Mouse (Mus musculus): Measurements from ENCODE around the gene Ncoa7. TPM values are rescaled to one million over a fixed set of nuclear protein-coding genes. Genes with fewer than 3 reads are reported as not detected.
"Not testable (repeated sequence)": the region's sequence is repeated elsewhere in the genome, so short reads cannot be mapped to it uniquely, and the experiment has no call there.

Gene Ncoa7
- total RNA-seq, 2 experiments from 2014 or later: 102 to 106 TPM

GRCm38 (mm10) chr10:30683449-30683848 is 119.7 kb downstream of the Ncoa7 start:
- DNase-seq (ENCODE audit: extremely low spot score in 1 of 2, low spot score in 1 of 2): no peak

- no peak for DNase-seq (ENCODE audit: extremely low spot score in 1 of 2, low spot score in 1 of 2)
Measured at GRCm38 (mm10) chr10:30679756-30680155, 123.4 kb downstream of the Ncoa7 start.

GRCm38 (mm10) chr10:30678051-30678450 is 125.1 kb downstream of the Ncoa7 start:
- no peak for DNase-seq (ENCODE audit: extremely low spot score in 1 of 2, low spot score in 1 of 2)

- no peak for DNase-seq (ENCODE audit: extremely low spot score in 1 of 2, low spot score in 1 of 2)
Measured at GRCm38 (mm10) chr10:30674825-30675224, 128.3 kb downstream of the Ncoa7 start.

GRCm38 (mm10) chr10:30666580-30666979 is 136.5 kb downstream of the Ncoa7 start:
- DNase-seq (ENCODE audit: extremely low spot score in 1 of 2, low spot score in 1 of 2): no peak

GRCm38 (mm10) chr10:30660564-30661328 is 142.4 kb downstream of the Ncoa7 start:
- no peak for DNase-seq (ENCODE audit: extremely low spot score in 1 of 2, low spot score in 1 of 2)

GRCm38 (mm10) chr10:30655655-30656054 is 147.5 kb downstream of the Ncoa7 start:
- no peak for DNase-seq (ENCODE audit: extremely low spot score in 1 of 2, low spot score in 1 of 2)

GRCm38 (mm10) chr10:30647681-30648080 is 155.4 kb downstream of the Ncoa7 start:
- DNase-seq (ENCODE audit: extremely low spot score in 1 of 2, low spot score in 1 of 2): no peak

- DNase-seq (ENCODE audit: extremely low spot score in 1 of 2, low spot score in 1 of 2): no peak
Measured at GRCm38 (mm10) chr10:30638216-30638615, 164.9 kb downstream of the Ncoa7 start.

GRCm38 (mm10) chr10:30636474-30637154 is 166.5 kb downstream of the Ncoa7 start:
- not testable (repeated sequence) for DNase-seq (ENCODE audit: extremely low spot score in 1 of 2, low spot score in 1 of 2)

GRCm38 (mm10) chr10:30632718-30633117 is 170.4 kb downstream of the Ncoa7 start:
- DNase-seq (ENCODE audit: extremely low spot score in 1 of 2, low spot score in 1 of 2): no peak

- DNase-seq (ENCODE audit: extremely low spot score in 1 of 2, low spot score in 1 of 2): no peak
Measured at GRCm38 (mm10) chr10:30629977-30630376, 173.1 kb downstream of the Ncoa7 start.

- DNase-seq (ENCODE audit: extremely low spot score in 1 of 2, low spot score in 1 of 2): no peak
Measured at GRCm38 (mm10) chr10:30629513-30629912, 173.6 kb downstream of the Ncoa7 start, which contains the start of gene Hint3. Hint3 (minus strand) TSS chr10:30629632.

GRCm38 (mm10) chr10:30628444-30628843 is 174.7 kb downstream of the Ncoa7 start:
- not testable (repeated sequence) for DNase-seq (ENCODE audit: extremely low spot score in 1 of 2, low spot score in 1 of 2)

- DNase-seq (ENCODE audit: extremely low spot score in 1 of 2, low spot score in 1 of 2): no peak
Measured at GRCm38 (mm10) chr10:30627548-30627947, 175.6 kb downstream of the Ncoa7 start.

GRCm38 (mm10) chr10:30624161-30625019 is 178.7 kb downstream of the Ncoa7 start:
- no peak for DNase-seq (ENCODE audit: extremely low spot score in 1 of 2, low spot score in 1 of 2)

GRCm38 (mm10) chr10:30622928-30623327 is 180.2 kb downstream of the Ncoa7 start:
- DNase-seq (ENCODE audit: extremely low spot score in 1 of 2, low spot score in 1 of 2): no peak

GRCm38 (mm10) chr10:30618918-30619210 is 184.3 kb downstream of the Ncoa7 start:
- DNase-seq (ENCODE audit: extremely low spot score in 1 of 2, low spot score in 1 of 2): no peak

GRCm38 (mm10) chr10:30618091-30618917 is 184.8 kb downstream of the Ncoa7 start:
- DNase-seq (ENCODE audit: extremely low spot score in 1 of 2, low spot score in 1 of 2): peak; percentile 98

- no peak for DNase-seq (ENCODE audit: extremely low spot score in 1 of 2, low spot score in 1 of 2)
Measured at GRCm38 (mm10) chr10:30613039-30613438, 190.1 kb downstream of the Ncoa7 start.
